Mouse (Mus musculus): ENCODE measurements around the gene Ncam1.

GRCm38 (mm10) chr9:49605791-49606190 is 192.9 kb downstream of the Ncam1 start:
- no peak for TF ChIP-seq ZNF384 (IDR thresholded peaks at IDR 0.05; ENCODE audit: low read depth, low read length)
- TF ChIP-seq CTCF (conservative IDR thresholded peaks at IDR 0.05 in 1 of 2, IDR thresholded peaks at IDR 0.05 in 1 of 2; ENCODE audit: low read depth in 2 of 2, low read length in 2 of 2): no peak
- no peak for TF ChIP-seq SMC3 (IDR thresholded peaks at IDR 0.05; ENCODE audit: low read depth, low read length)
- no peak for TF ChIP-seq MEF2A (IDR thresholded peaks at IDR 0.05; ENCODE audit: borderline replicate concordance, low read depth, low read length)
- TF ChIP-seq EP300 (IDR thresholded peaks at IDR 0.05; ENCODE audit: low read length): no peak
- TF ChIP-seq MXI1 (IDR thresholded peaks at IDR 0.05; ENCODE audit: low read depth, low read length): no peak
- TF ChIP-seq POLR2A (IDR thresholded peaks at IDR 0.05; ENCODE audit: low read depth, low read length): no peak
